Mouse (Mus musculus): ENCODE results near the gene Tenm4.

The Tenm4 gene

DNA sequence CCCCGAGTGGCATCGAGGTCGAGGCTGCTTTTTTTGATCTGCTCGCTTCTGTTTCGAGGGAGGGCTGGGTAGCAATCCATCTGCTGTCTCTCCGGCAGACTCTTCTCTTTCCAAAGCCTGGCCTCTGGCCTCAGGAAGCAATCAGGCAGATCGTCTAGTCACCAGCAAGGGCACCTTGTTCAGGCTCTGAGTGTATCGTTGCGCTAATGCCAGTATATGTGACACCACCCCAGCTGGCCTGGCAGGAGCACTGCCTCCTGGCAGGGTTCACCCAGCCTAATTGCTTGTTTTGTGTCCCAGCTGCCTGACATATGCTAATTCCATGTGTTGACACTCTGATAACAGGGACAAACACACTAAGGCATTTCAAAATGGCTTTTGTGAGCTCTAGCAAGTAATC, 661.5 kb downstream of the Tenm4 start:
- DNase-seq: peak; percentile 8

GRCm38 (mm10) chr7:96833012-96833411, 662.0 kb downstream of the Tenm4 start:
- DNase-seq: no peak

DNA sequence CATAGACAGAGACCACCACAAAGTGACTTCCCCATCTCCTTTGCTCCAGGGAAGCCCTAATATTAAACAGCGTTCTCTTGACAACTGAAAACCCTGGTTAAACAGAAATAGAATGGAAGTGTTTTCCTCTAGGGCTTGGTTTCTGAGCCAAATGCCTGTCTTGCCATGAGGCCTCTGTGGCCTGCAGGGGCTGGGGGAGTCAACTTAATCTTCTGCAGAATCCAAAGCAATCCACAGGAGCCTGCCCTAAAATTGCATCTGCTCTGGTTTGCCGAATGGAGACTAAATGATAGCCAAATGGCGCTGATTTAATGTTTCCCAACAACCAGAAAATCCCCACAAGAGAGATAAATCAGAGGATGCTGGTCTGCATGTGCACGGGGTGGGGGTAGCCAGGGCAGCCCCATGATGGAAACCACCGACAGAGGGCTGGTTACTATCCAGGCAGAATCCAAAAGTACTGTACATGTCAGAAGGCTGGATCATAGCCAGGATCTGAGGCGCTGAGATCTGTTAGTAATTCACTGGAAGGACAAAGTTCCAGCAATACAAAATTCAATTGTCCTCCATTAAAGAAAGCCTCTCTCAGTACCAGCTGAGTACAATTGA, 663.7 kb downstream of the Tenm4 start:
- no peak for DNase-seq

- no peak for DNase-seq
Measured at GRCm38 (mm10) chr7:96835313-96835712, 664.3 kb downstream of the Tenm4 start.

DNA sequence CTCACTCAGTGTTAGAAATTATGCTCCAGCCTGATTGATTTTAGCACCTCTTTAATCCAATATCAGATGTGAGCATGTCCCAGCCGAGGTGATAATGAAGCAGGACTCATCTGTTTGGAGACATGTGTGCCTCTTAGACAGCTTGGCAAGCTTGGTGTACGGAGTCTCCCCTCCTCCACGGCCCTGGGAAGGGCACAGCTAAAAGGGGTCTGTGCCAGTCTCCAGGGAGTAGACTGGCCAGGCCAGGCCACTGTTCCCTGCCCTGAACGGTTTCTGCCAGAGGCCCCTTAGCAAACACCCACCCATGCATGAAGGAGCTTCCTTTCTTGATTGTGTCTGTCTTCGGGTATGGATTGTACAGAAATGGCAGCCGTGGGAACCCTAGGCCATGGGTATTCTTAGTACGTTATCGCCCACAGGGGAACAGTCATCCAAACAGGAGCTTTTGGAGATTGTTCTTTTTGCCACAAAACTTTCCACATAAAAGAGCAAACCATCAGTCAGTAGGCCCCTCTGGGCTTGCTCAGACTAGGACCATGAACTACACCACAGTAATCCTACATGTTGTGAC, 667.3 kb downstream of the Tenm4 start:
- no peak for DNase-seq

DNA sequence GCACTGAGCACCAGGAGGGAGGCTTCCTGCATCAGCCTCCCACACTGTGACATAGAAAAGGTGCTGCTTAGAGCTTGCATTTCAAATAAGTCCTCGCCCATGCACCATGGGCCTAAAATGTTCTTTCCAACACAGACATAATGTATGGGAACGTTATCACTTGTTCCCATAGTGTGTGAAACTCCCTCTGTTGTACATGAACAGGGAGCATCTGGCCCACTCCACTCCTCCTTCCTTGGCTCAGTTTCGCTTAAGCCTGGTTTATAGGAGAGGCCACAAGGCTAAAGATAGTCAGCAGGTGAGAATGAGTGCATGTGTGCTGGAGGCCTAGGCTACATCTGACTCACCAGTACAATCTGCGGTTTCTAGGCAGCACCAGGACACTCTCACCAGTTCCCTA, 667.9 kb downstream of the Tenm4 start:
- DNase-seq: no peak

DNA sequence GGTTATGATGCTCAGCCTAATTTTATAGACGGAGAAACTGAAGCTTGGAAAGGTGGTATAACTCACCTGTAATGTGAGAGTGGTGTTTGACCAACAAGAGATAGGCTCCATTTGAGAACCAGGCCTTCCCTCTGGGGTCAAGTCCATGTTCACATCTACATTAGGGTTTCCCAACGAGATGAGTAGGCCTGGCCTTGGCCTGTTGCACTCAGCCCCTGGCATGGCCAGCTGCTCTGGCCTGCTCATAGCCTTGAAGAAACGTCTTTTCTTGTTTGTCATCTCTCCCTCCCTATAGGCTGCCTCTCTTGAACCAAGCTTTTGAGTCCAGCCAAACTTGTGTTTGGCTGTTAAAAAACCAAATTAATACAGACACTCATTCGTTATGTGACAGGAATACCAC, 668.5 kb downstream of the Tenm4 start:
- no peak for DNase-seq

DNA sequence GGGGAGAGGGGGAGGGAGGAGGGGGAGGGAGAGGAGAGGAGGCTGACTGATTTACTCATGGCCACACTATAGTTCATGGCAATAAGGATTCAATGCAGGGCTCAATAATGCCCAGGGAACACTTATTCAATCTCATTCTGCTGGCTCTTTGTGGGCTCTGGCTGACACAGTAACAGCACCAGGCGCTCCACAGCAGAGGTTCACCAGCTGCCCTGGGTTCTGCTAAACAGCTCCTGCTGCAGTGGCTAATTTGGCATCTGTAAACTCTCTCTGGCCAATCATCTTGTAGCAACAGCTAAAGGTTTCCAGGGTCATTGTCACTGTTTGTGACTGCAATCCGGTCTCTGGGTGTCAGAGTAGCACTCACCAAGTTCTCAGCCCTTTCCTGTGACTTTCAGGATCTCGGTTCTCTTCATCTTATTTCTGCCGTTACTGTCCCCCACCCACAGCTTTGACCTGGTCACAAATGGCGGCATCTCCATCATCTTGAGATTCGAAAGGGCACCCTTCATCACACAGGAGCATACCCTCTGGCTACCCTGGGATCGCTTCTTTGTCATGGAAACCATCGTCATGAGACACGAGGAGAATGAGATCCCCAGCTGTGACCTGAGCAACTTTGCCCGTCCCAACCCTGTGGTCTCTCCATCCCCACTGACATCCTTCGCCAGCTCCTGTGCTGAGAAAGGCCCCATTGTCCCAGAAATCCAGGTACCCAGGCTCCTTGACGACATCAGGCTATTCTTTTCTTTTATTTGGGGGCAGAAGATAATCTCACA, 671.6 kb downstream of the Tenm4 start:
- no peak for DNase-seq

GRCm38 (mm10) chr7:96844104-96844894, 673.3 kb downstream of the Tenm4 start:
- no peak for DNase-seq

DNA sequence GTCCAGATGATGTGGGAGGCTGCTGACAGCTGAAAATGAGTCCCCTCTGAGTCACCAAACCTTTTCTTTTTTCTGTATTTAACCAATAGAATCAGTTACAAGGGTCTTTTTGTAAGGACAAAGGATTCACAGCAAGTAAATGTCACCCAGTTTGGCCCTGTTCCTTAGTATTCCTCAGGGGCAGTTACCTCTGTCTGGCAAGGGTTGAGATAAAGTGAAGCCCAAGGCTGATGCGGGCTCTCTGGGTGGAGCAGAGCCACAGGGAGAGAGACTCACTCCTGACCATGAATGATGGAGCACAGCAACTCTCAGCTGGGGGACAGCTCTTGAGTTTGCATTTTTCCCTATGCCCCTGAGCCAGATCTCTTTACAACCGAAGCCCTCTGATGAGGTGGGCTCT, 681.7 kb downstream of the Tenm4 start:
- DNase-seq: no peak

DNA sequence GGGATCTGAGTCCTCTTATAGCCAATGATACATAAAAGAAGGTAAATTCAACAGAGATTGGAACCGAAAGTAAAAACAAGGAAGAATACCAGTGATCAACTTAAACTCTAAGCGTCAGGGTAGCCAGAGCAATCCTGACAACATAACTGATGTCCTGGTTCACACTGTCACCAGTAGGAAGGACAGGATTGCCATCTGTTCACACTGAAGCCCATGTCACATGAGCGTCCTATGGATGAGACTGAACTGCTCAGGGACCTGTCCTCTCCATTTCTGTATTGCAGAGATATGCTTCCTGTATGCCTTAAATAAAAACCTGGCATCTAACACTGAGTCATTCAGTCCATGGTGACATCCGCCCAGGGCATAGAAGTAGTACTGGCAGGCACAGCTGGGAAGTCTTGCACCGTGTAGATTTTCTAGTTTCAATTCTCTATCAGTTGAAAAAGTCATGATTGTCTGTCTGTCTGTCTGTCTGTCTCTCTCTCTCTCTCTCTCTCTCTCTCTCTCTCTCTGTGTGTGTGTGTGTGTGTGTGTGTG, 684.9 kb downstream of the Tenm4 start:
- DNase-seq: no peak

- no peak for DNase-seq
Measured at GRCm38 (mm10) chr7:96856518-96856917, 685.5 kb downstream of the Tenm4 start.

DNA sequence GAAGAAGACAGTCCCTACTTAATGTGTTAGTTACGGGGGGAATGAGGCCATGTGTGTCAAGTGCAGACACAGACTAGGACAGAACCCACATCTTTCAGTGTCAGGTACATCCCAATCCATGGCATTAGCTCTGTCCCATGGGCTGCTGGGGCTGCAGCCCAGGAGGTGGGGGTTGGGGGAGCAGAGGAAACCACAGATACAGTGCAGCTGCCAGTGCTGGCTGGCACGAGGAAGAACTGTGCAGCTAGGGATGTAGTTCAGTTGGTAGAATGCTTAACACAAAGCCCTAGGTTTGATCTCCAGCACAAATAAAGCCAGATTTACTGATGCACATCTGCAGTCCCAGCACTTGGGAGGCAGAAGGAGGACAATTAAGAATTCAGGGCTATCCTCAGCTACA, 688.0 kb downstream of the Tenm4 start:
- DNase-seq: no peak

GRCm38 (mm10) chr7:96859684-96860083, 688.6 kb downstream of the Tenm4 start:
- no peak for DNase-seq

GRCm38 (mm10) chr7:96860650-96861049, 689.6 kb downstream of the Tenm4 start:
- no peak for DNase-seq

DNA sequence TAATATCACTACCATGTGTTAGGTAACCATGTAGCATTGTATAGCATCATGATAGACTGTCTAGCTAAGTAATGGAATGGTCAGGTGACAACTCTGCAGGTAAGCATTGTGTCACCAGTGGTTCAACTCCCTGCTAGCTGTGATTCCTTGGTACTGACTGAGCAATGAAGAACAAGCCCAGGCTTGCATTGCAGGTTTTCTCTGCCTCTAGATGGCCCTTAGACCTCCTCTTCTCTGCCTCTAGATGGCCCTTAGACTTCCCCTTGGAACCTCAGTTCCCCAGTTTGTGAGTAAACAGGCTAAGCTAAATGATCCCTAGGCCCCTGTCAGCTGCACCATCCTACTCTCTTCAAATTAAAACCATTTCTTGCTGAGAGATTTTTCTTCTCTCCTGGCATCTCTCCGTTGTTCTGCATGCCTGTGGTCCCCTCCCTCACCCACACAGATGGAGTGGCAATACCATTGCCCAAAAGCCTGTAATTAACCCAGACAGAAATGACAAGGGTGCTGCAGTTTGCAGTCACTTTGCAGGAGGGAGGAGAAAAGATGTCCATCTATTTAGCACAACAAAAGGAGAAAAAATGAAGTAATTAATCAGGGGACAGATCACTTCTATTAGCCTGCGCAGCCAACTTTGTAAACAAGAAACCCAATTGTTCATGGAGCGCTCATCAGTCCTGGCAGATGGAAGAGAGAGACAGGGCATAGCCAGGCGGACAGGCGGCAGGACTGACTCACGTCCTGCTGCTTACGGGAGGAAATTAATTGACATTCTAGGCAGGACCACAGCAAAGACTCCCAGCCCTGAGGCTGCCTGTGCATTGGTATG, 694.1 kb downstream of the Tenm4 start:
- no peak for DNase-seq

DNA sequence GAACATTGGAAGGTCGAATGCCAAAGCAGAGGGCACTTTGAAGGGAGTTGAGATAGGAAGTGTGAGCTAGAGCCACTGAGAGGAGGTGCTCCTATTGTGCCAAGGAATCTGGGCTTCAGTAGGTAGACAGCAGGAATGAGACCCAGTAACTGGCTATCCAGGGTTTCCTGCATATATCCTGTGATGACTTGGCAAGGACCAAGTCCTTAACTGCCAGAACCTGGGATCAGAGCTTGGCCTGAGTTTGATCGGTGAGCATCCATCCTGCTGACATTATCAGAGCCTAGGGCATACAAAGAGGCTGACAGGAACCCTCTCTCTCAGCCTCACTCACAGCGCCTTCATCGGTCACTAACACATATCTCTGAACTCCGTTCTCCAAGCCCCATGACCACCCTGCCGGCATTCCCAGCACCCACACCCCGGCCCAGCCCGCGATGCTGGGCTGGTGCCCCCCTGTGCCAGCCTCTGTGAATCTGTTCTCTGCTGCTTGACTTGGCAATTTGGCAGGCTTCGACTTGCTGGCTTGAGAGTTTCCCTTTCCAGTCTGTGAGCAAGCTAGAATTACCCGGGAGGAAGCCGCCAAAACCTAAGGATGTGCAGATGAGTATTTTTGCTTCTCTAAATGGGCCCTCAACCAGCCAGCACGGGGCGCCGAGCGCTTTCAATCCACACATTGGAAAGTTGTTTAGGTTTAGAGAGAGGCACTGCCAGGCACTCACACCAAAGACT, 698.2 kb downstream of the Tenm4 start:
- DNase-seq: peak; percentile 85

- DNase-seq: no peak
Measured at GRCm38 (mm10) chr7:96870473-96870872, 699.4 kb downstream of the Tenm4 start.

DNA sequence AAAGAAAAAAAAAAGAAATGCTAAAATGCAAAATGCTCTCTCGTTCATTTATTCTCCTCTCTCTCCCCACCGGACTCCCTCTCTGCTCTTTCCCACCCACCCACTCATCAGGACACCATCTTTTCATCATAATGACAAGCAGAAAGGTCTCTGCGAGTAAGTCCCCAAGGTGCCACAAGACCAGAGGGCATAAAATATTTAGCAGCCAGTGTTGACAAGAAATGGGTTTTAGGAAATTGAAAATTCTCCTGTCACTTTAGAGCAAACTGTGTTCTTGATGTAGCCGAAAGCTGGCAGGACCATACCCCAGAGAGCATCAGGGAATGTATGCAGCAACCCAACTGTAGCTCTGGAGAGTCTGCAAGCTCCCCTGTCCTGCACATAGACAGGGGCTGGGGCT, 700.0 kb downstream of the Tenm4 start:
- no peak for DNase-seq

GRCm38 (mm10) chr7:96878511-96879276, 707.6 kb downstream of the Tenm4 start:
- DNase-seq: no peak

DNA sequence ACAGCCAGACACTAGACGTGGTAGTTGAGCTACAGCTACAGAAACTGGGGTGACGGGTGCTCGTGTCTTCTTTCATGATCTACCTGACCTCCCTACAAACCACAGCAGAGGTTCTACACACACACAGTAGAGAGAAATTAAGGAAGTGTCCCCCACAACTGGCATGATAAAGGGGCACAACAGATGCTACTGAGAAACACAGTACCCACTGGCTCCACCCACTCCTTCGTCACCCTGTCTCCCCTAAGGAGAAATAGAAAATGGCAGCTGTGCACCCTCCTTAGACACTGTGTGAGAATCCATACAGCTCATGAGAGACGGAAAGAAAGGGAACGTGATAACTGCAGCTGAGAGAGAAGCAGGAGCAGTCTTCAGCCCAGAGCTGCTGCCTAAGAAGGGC, 708.5 kb downstream of the Tenm4 start:
- no peak for DNase-seq
